Mouse (Mus musculus): ENCODE measurements around the gene Aasdh. TPM values are rescaled to one million over a fixed set of nuclear protein-coding genes. Genes with fewer than 3 reads are reported as not detected.

Aasdh gene
- total RNA-seq, 1 experiment: 18.0 TPM

DNA sequence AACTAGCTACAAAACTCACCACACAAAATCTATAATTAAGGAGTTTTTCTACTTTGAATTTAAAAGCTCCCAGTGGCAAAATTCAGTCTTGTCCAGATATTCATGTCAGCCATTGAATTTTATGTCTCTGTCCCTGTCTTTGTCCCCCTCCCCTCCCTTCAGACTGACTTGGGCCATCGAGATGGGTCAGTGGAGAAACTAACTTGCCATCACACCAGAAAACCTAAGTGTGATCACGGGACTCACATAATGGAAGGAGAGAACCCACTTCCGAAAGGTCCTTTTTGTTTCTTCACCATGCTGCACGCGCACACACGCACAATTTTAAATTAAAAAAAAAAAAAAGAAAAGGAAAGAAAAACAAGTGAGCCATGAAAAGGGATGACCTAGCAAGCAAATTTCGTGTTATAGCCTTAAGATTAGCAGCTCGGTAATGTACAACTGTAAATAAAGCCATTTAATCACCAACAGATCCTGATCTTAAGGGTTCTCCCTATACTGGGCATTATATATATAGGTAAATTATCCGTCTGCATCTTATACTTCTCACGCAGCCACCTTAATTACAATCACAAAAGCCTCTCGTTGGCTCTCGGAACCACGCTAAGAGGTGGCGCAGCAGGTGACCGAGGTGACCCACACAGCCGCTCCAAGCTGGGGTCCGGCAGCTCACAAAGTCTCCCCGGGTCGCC, 455 bp downstream of the Aasdh start:
- Histone ChIP-seq H3K9me3 (ENCODE audit: control insufficient read depth, insufficient read depth, low read depth, low read length) (no peaks in the 10 kb centered on the region), H3K4me3 (ENCODE audit: insufficient read depth in 1 of 2, low read depth in 1 of 2, low read length in 2 of 2, poor library complexity in 1 of 2, severe bottlenecking in 1 of 2) (peak overlapping the region; percentile 79 to 85), H3K9ac (ENCODE audit: insufficient read depth, low read depth, low read length, poor library complexity, severe bottlenecking) (peak overlapping the region; percentile 84), H3K4me1 (ENCODE audit: control insufficient read depth in 2 of 2, insufficient read depth in 2 of 2, low read length in 2 of 2, poor library complexity in 1 of 2) (peaks cover under 1 to 3% of the 10 kb centered on the region in 2 experiments; a peak in 1 of 4 replicates), H3K27ac (ENCODE audit: insufficient read depth, low read depth, low read length, poor library complexity, severe bottlenecking) (peak overlapping the region; percentile 59; the same call in 1 of the 2 replicates), H3K36me3 (ENCODE audit: control insufficient read depth, insufficient read depth, low read length, poor library complexity, severe bottlenecking) (no peaks in the 10 kb centered on the region; the same call in 1 of the 2 replicates)
- no peak for TF ChIP-seq ZC3H11A (IDR thresholded peaks at IDR 0.05; ENCODE audit: borderline replicate concordance, low read depth, low read length)
- TF ChIP-seq MAFK (IDR thresholded peaks at IDR 0.05; ENCODE audit: insufficient read depth, low read depth, low read length): no peak
- no peak for TF ChIP-seq CHD2 (IDR thresholded peaks at IDR 0.05; ENCODE audit: low read depth, low read length)
- TF ChIP-seq HCFC1 (IDR thresholded peaks at IDR 0.05; ENCODE audit: borderline replicate concordance, insufficient read depth, low read length): no peak
- TF ChIP-seq ZNF384 (IDR thresholded peaks at IDR 0.05; ENCODE audit: low read depth, low read length): no peak
- in situ Hi-C loops (cut with MboI; ENCODE audit: low sequenced_read_pairs in 2 of 2, unreplicated experiment in 2 of 2): no loop called here
- DNase-seq (ENCODE audit: low read depth, low spot score): no peak

DNA sequence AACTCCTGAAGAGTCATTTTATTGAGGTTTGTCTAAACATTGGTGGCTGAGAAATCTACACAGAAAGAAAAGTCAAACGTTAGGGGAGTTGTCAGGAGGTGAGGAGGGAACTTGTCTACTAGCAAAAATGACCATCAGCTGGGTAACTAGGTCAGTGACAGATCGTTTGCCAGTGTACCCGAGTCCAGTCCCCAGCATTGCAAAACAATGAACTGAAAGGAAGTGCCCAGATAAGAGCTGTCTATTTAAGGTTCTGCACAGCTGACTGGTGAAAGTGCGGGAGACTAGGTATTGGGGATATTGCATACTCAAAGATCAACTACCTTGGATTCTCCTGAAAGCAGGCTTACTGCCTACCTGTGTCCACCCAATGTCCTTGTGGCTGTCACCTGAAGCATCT, 3.2 kb downstream of the Aasdh start:
- Histone ChIP-seq H3K4me3 (ENCODE audit: insufficient read depth in 1 of 2, low read depth in 1 of 2, low read length in 2 of 2, poor library complexity in 1 of 2, severe bottlenecking in 1 of 2) (no peak overlapping the region), H3K4me1 (ENCODE audit: control insufficient read depth in 2 of 2, insufficient read depth in 2 of 2, low read length in 2 of 2, poor library complexity in 1 of 2) (0 out of 4 replicates have a peak, but pooled peaks cover 0 to 2% of the 10 kb centered on the region in 2 experiments), H3K9ac (ENCODE audit: insufficient read depth, low read depth, low read length, poor library complexity, severe bottlenecking) (no peak overlapping the region), H3K9me3 (ENCODE audit: control insufficient read depth, insufficient read depth, low read depth, low read length) (no peaks in the 10 kb centered on the region), H3K36me3 (ENCODE audit: control insufficient read depth, insufficient read depth, low read length, poor library complexity, severe bottlenecking) (peaks cover 2% of the 10 kb centered on the region), H3K27ac (ENCODE audit: insufficient read depth, low read depth, low read length, poor library complexity, severe bottlenecking) (no peak overlapping the region)
- in situ Hi-C loops (cut with MboI; ENCODE audit: low sequenced_read_pairs in 2 of 2, unreplicated experiment in 2 of 2): no loop called here
- TF ChIP-seq HCFC1 (IDR thresholded peaks at IDR 0.05; ENCODE audit: borderline replicate concordance, insufficient read depth, low read length): no peak
- no peak for TF ChIP-seq ZC3H11A (IDR thresholded peaks at IDR 0.05; ENCODE audit: borderline replicate concordance, low read depth, low read length)
- no peak for TF ChIP-seq MAFK (IDR thresholded peaks at IDR 0.05; ENCODE audit: insufficient read depth, low read depth, low read length)
- no peak for TF ChIP-seq CHD2 (IDR thresholded peaks at IDR 0.05; ENCODE audit: low read depth, low read length)
- no peak for TF ChIP-seq ZNF384 (IDR thresholded peaks at IDR 0.05; ENCODE audit: low read depth, low read length)
- DNase-seq (ENCODE audit: low read depth, low spot score): no peak

DNA sequence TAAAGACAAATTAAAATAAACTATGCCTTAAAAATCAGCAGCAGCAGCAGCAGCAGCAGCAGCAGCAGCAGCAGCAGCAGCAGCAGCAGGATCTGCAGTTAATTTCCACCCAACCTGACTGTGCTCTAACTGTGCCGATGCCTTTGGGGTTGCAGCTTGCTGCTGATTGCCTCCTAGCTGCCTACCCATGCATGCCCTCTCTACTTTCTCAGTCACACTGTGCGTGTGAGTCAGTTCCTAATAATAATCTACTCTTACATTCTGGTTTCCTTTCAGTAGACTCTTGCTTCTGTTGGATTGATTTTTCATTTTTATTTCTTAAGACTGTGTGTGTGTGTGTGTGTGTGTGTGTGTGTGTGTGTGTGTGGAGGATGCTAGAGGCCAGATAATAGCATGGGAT, 12.2 kb downstream of the Aasdh start:
- Histone ChIP-seq H3K27ac (ENCODE audit: insufficient read depth, low read depth, low read length, poor library complexity, severe bottlenecking) (no peak overlapping the region), H3K9me3 (ENCODE audit: control insufficient read depth, insufficient read depth, low read depth, low read length) (no peaks in the 10 kb centered on the region), H3K4me1 (ENCODE audit: control insufficient read depth in 2 of 2, insufficient read depth in 2 of 2, low read length in 2 of 2, poor library complexity in 1 of 2) (no peaks in the 10 kb centered on the region), H3K9ac (ENCODE audit: insufficient read depth, low read depth, low read length, poor library complexity, severe bottlenecking) (no peak overlapping the region), H3K4me3 (ENCODE audit: insufficient read depth in 1 of 2, low read depth in 1 of 2, low read length in 2 of 2, poor library complexity in 1 of 2, severe bottlenecking in 1 of 2) (no peak overlapping the region), H3K36me3 (ENCODE audit: control insufficient read depth, insufficient read depth, low read length, poor library complexity, severe bottlenecking) (peaks cover 21% of the 10 kb centered on the region)
- in situ Hi-C loops (cut with MboI; ENCODE audit: low sequenced_read_pairs in 2 of 2, unreplicated experiment in 2 of 2): no loop called here
- no peak for TF ChIP-seq HCFC1 (IDR thresholded peaks at IDR 0.05; ENCODE audit: borderline replicate concordance, insufficient read depth, low read length)
- TF ChIP-seq ZNF384 (IDR thresholded peaks at IDR 0.05; ENCODE audit: low read depth, low read length): no peak
- no peak for TF ChIP-seq CHD2 (IDR thresholded peaks at IDR 0.05; ENCODE audit: low read depth, low read length)
- no peak for TF ChIP-seq MAFK (IDR thresholded peaks at IDR 0.05; ENCODE audit: insufficient read depth, low read depth, low read length)
- no peak for TF ChIP-seq ZC3H11A (IDR thresholded peaks at IDR 0.05; ENCODE audit: borderline replicate concordance, low read depth, low read length)
- DNase-seq (ENCODE audit: low read depth, low spot score): no peak

DNA sequence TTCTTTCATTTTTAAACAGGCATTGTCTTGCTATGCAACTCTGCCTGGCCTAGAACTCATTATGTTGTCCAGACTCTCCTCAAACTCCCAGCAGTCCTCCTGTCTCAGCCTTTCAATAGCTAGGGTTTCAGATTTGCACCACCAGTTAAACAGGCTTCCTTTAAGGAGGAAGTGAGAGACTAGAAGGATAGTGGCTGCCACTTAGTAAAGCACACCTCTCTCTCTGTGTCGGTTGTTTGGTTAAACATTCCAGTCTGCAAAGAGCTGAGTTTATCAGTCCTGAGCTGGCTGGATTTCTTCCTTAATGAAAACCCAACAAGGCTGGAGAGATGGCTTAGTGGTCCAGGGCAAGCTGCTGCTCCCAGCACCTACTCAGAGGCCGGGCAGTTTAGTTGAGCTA, 12.7 kb downstream of the Aasdh start:
- DNase-seq (ENCODE audit: low read depth, low spot score): no peak
- H3K9me3 ChIP-seq (ENCODE audit: control insufficient read depth, insufficient read depth, low read depth, low read length): no peaks in the 10 kb centered on the region
- in situ Hi-C loops (cut with MboI; ENCODE audit: low sequenced_read_pairs in 2 of 2, unreplicated experiment in 2 of 2): no loop called here
- H3K27ac ChIP-seq (ENCODE audit: insufficient read depth, low read depth, low read length, poor library complexity, severe bottlenecking): no peak overlapping the region
- TF ChIP-seq ZNF384 (IDR thresholded peaks at IDR 0.05; ENCODE audit: low read depth, low read length) (no peak), MAFK (IDR thresholded peaks at IDR 0.05; ENCODE audit: insufficient read depth, low read depth, low read length) (no peak), CHD2 (IDR thresholded peaks at IDR 0.05; ENCODE audit: low read depth, low read length) (no peak), HCFC1 (IDR thresholded peaks at IDR 0.05; ENCODE audit: borderline replicate concordance, insufficient read depth, low read length) (no peak), ZC3H11A (IDR thresholded peaks at IDR 0.05; ENCODE audit: borderline replicate concordance, low read depth, low read length) (no peak)
- H3K4me3 ChIP-seq (ENCODE audit: insufficient read depth in 1 of 2, low read depth in 1 of 2, low read length in 2 of 2, poor library complexity in 1 of 2, severe bottlenecking in 1 of 2): no peak overlapping the region
- no peak overlapping the region for H3K9ac ChIP-seq (ENCODE audit: insufficient read depth, low read depth, low read length, poor library complexity, severe bottlenecking)
- peaks cover 20% of the 10 kb centered on the region for H3K36me3 ChIP-seq (ENCODE audit: control insufficient read depth, insufficient read depth, low read length, poor library complexity, severe bottlenecking)
- no peaks in the 10 kb centered on the region for H3K4me1 ChIP-seq (ENCODE audit: control insufficient read depth in 2 of 2, insufficient read depth in 2 of 2, low read length in 2 of 2, poor library complexity in 1 of 2)

Data from ES-E14 (cell line).